Mouse (Mus musculus) embryo, embryonic 10.5 days (tissue): ENCODE measurements at regions not wholly inside any gene's neighbourhood (a gene's known extent, or its start where the extent isn't known, plus 50 kb on each side); places are given as distances from the start of the nearest gene placed in this dataset.
A peak's percentile ranks its signal among the peaks of the same experiment; 100 is the strongest.

Experiments
- DNase-seq: peaks from one replicate; pipeline ENCODE4 v3.0.0-alpha.2; 2015; ENCODE audit warnings: low spot score

DNA sequence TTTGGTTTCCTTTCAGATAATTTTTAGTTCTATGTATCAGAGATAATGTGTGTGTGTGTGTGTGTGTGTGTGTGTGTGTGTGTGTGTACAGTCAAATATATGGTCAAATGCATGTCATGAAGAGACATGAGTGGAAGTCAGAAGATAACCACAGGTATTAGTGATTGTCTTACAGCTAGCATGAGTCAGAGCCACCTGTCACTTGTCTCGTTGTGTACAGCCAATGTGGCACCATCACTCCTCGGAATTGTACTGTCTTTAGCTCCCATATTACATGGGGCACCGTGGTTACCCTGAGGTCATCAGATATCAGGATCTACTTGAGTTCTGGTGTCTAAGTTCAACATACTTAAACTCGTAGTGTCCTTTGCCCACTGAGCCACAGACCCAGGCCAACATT, 816.0 kb upstream of the Ctnnd2 start:
- DNase-seq = no peak

DNA sequence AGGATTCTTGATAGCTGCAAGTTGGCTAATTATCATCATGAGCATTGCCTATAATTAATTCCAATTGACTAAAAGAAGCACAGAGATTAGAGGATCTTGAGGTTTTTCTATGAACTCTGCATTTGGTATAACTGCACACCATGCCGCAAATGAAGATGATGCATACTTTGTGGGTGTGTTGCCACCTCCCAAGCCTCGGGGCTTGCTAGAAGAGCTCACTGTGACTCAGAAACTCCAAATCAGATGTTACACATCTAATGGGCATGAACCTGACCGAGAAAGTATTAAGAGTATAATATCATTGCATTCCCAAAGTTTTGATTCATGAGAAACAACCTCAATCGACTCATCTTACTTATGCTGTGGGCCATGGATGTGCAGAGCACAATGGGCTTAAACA, 772.5 kb upstream of the Ctnnd2 start:
- DNase-seq = no peak

DNA sequence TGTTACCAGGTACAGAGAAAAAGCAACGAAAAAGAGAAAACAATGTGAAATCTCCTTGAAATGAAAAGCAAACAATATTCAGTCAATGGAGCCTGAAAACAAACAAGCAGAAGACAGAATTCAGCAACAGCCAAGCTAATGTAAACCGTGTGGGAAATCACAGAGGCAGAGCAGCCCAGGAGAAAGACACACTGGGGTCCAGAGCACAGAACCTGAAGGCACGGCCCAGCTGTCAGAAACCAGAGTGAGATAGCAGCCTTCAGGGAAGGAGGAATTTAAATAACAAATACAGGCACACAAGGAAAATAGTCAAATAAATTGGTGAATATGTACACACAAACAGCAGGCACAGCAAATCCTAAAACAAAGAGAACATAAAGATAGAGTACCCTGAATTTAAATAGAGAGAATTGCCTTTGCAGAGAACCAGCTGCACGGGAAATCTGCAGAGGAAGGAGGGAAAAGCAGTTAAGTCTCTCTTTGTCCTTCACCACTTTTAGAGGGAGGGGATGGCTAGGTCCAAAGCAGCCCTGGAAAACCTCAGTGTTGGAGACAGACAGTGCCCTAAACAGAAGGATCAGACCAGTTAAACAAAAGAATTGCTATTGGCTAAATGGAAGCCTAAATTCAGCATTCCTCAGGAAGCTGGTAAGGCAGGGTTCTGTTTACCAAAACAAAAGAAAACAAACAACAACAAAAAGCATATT, 739.2 kb upstream of the Ctnnd2 start:
- DNase-seq = peak; percentile 24

DNA sequence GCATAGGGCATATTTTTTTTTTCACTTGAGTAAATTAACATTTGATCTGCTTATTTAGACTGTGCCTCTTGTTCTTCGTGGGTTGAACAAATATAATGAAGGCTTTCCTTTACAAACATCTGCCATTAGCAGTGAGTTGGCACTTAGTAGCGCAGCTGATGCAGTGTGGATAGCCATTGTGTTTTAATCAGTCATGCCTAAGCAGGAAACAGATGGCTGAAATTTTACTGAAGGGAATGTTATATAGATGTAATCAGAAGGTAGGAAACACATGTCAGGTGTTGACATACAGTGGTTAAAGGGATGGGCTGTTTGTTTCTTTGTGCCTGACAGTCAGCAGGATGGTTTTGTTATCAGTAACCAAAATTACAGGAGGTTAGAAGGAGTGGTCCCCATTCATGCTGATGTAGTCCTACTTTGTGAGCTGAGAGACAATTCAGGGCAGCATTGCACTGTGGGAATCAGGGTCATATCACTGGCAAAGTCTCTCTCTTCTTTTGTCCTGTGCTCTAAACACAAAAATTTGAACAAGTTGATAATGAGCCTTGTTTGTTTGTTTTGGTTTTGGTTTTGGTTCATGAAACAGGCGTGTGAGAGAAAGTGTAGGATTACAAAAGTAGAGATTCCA, 734.6 kb upstream of the Ctnnd2 start:
- peak; percentile 33 for DNase-seq

DNA sequence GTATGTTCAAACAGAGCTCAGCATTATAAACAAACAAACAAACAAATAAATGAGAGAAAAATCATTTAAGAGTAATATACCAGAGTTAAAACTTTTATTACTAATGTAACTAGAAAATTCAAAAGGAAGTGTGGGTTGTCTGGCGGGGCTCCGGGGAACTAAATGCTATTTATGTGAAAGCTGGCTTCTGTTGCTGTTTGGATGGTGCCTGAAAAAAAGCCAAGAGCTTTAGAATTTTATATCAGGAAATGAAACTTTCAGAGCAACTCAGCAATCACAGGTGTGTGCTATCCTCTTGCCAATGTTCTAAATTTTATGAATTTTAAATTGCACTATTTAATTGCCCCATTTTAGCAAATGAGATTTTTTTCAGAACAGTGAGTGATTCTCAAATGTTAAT, 724.5 kb upstream of the Ctnnd2 start:
- no peak for DNase-seq

DNA sequence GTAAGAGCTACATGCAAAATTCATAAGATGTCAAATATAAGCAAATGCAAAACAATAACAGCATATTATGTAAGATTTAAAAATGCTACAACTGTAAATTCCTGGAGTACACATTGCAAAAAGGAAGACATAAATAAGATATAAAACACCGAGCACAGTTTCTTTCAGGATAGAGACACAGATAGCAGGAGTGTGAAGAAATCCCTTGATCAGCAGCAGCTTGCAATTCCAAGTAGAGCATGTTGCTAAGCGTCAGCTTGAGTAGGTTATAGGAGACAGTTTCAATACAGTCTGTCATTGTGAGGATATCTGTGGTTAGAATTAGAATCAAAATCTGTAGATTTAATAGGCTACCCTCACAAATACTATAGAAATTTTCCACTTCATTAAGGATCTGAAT, 687.3 kb upstream of the Ctnnd2 start:
- DNase-seq = no peak

DNA sequence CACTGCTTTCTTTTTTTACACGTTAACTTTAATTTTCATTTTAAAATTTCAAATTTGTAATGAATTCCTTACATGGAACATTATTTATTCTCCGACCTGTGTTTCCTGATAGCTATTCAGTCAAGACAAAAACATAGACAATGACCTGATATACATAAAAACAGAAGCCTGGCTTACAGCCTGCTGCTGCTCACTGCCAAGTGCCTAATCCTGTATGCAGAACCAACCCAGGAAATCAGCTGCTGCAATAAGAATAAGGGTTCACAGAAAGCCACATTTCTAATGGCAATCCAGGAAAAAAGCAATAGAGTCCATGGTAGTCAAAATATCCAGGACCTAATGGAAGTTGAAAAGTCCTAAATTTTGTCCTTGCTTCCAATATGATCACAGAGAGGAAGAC, 642.4 kb upstream of the Ctnnd2 start:
- no peak for DNase-seq

DNA sequence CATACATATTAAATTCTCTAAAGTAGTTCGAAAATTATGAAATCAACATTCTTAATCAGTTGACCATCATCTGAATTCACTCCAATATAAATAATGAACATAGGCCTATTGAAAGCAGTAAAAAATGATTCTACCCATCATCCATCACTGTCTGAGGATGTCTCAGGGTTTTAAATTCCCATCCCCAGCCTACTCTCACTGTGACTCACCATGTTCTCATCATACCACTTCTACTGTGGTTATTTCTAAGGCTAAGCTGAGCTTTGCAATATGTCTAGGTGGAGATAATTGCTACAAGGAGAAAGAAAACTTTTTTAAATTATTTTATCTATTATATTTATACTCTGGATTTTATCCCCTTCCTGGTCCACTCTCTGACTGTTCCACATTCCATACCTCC, 604.0 kb upstream of the Ctnnd2 start:
- DNase-seq = no peak
